Mouse (Mus musculus): ENCODE results near the gene Sstr2. TPM values are rescaled to one million over a fixed set of nuclear protein-coding genes. Genes with fewer than 3 reads are reported as not detected.

The Sstr2 gene
- polyA plus RNA-seq, 1 experiment = 0.30 TPM

DNA sequence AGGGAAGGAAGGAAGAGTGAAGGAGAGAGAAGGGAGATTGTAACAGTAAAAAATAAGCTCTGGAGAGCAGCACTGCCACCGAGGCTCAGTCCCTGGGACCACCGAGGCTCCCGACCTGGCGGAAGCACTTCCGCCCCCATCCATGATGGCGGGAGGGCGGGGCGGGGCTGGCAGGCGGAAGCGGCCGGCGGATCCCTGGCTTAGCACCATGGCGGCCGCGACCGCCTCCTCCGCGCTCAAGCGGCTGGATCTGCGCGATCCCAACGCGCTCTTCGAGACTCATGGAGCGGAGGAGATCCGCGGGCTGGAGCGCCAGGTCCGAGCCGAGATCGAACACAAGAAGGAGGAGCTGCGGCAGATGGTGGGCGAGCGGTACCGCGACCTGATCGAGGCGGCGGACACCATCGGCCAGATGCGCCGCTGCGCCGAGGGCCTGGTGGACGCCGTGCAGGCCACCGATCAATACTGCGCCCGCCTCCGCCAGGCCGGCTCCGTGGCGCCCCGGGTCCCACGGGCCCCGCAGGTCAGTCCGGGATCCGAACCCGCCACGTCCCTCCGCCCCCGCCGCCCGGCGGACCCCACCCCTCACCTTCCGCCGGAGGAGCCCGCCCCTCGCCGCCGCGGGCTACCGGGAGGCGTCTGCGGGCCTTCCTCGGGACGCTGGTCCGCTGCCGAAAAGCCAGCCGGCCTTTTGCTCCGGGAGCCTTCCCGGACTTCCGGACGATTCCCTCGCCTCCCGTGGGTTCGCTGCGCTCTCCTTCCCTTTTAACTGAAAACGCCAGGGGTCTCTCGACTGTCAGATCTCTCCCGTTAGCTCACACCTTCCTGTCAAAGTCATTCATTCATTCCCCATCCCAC is 30.4 kb downstream of the Sstr2 start, which contains the start of gene Slc39a11:
Gene Slc39a11 (minus strand): TSS at position 727 of the 858 bp plus-strand sequence.
- H3K36me3 ChIP-seq (ENCODE audit: control insufficient read depth, insufficient read depth) = peaks cover 24% of the 10 kb centered on the region
- H3K79me3 ChIP-seq (ENCODE audit: low read depth) = peaks cover 2% of the 10 kb centered on the region
- H3ac ChIP-seq (ENCODE audit: control insufficient read depth, insufficient read length, low read depth) = peak within 1 kb of the TSS; percentile 96
- H3K79me2 ChIP-seq (ENCODE audit: control insufficient read depth, insufficient read depth) = peaks cover 9% of the 10 kb centered on the region
- H3K27me3 ChIP-seq (ENCODE audit: control insufficient read depth, insufficient read depth, insufficient read length) = no peaks in the 10 kb centered on the region
- no peak for TF ChIP-seq MAX (IDR thresholded peaks at IDR 0.05)
- TF ChIP-seq FOSL1 (IDR thresholded peaks at IDR 0.05; ENCODE audit: insufficient read depth, low read length, poor library complexity, severe bottlenecking) = no peak
- TF ChIP-seq CTCF (IDR thresholded peaks at IDR 0.05; ENCODE audit: control insufficient read depth, insufficient read depth, insufficient read length) = no peak
- no peak for TF ChIP-seq USF1 (IDR thresholded peaks at IDR 0.05; ENCODE audit: low read depth)
- peak within 1 kb of the TSS; percentile 92 for H3K4me3 ChIP-seq (ENCODE audit: insufficient read depth, poor library complexity, severe bottlenecking)

DNA sequence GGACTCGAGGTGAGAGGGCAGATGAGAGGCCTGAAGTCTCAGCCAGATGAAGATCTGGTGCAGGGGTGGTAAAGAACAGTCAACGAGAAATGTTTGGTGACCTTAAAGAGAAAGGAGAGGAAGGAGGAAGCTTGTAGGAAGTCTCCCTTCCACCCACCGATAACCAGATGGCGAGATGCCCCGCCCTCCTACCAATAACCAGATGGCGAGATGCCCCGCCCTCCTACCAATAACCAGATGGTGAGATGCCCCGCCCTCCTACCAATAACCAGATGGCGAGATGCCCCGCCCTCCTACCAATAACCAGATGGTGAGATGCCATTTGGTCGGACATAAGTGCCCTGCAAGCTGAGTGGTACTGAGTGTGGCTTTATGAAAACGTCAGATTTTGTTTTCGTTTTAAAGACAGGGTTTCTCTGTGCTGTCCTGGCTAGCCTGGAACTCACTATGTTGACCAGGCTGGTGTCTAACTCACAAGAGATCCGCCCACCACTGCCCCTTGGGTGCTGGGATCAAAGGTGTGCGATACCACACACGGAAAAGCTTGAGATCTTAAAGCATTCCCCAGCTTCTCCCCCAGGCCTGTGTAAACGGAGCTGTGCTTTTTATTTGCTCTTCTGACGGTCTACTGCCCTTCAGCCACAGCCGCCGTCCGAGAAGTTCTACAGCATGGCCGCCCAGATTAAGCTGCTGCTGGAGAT is 32.2 kb downstream of the Sstr2 start:
- no peak overlapping the region for H3K4me3 ChIP-seq (ENCODE audit: insufficient read depth, poor library complexity, severe bottlenecking)
- peaks cover 41% of the 10 kb centered on the region for H3K36me3 ChIP-seq (ENCODE audit: control insufficient read depth, insufficient read depth)
- peaks cover 9% of the 10 kb centered on the region for H3K79me2 ChIP-seq (ENCODE audit: control insufficient read depth, insufficient read depth)
- no peak for TF ChIP-seq USF1 (IDR thresholded peaks at IDR 0.05; ENCODE audit: low read depth)
- TF ChIP-seq CTCF (IDR thresholded peaks at IDR 0.05; ENCODE audit: control insufficient read depth, insufficient read depth, insufficient read length) = no peak
- TF ChIP-seq MAX (IDR thresholded peaks at IDR 0.05) = no peak
- no peak for TF ChIP-seq MYOG (IDR thresholded peaks at IDR 0.05; ENCODE audit: control insufficient read depth, extremely low read depth, insufficient read length)
- no peak for TF ChIP-seq MYOD1 (IDR thresholded peaks at IDR 0.05; ENCODE audit: control insufficient read depth, insufficient read length, low read depth)
- TF ChIP-seq FOSL1 (IDR thresholded peaks at IDR 0.05; ENCODE audit: insufficient read depth, low read length, poor library complexity, severe bottlenecking) = no peak
- TF ChIP-seq CEBPB (IDR thresholded peaks at IDR 0.05; ENCODE audit: low read depth) = no peak
- H3K27me3 ChIP-seq (ENCODE audit: control insufficient read depth, insufficient read depth, insufficient read length) = no peaks in the 10 kb centered on the region
- H3K79me3 ChIP-seq (ENCODE audit: low read depth) = peaks cover 2% of the 10 kb centered on the region
- no peak overlapping the region for H3ac ChIP-seq (ENCODE audit: control insufficient read depth, insufficient read length, low read depth)

- Histone ChIP-seq H3K36me3 (ENCODE audit: control insufficient read depth, insufficient read depth) (peaks cover 47% of the 10 kb centered on the region), H3K79me3 (ENCODE audit: low read depth) (peaks cover 2% of the 10 kb centered on the region), H3K4me3 (ENCODE audit: insufficient read depth, poor library complexity, severe bottlenecking) (no peak overlapping the region), H3K27me3 (ENCODE audit: control insufficient read depth, insufficient read depth, insufficient read length) (no peaks in the 10 kb centered on the region), H3ac (ENCODE audit: control insufficient read depth, insufficient read length, low read depth) (no peak overlapping the region), H3K79me2 (ENCODE audit: control insufficient read depth, insufficient read depth) (peaks cover 9% of the 10 kb centered on the region)
- TF ChIP-seq FOSL1 (IDR thresholded peaks at IDR 0.05; ENCODE audit: insufficient read depth, low read length, poor library complexity, severe bottlenecking) (no peak), MAX (IDR thresholded peaks at IDR 0.05) (no peak), USF1 (IDR thresholded peaks at IDR 0.05; ENCODE audit: low read depth) (no peak), CTCF (IDR thresholded peaks at IDR 0.05; ENCODE audit: control insufficient read depth, insufficient read depth, insufficient read length) (no peak), MYOG (IDR thresholded peaks at IDR 0.05; ENCODE audit: control insufficient read depth, extremely low read depth, insufficient read length) (no peak), MYOD1 (IDR thresholded peaks at IDR 0.05; ENCODE audit: control insufficient read depth, insufficient read length, low read depth) (no peak), CEBPB (IDR thresholded peaks at IDR 0.05; ENCODE audit: low read depth) (no peak)
These were observed 32.7 kb downstream of the Sstr2 start for GRCm38 (mm10) chr11:113651907-113652273.

GRCm38 (mm10) chr11:113652516-113652915 is 33.4 kb downstream of the Sstr2 start:
- Histone ChIP-seq H3K27me3 (ENCODE audit: control insufficient read depth, insufficient read depth, insufficient read length) (no peaks in the 10 kb centered on the region), H3K4me3 (ENCODE audit: insufficient read depth, poor library complexity, severe bottlenecking) (no peak overlapping the region), H3ac (ENCODE audit: control insufficient read depth, insufficient read length, low read depth) (no peak overlapping the region), H3K36me3 (ENCODE audit: control insufficient read depth, insufficient read depth) (peaks cover 52% of the 10 kb centered on the region), H3K79me2 (ENCODE audit: control insufficient read depth, insufficient read depth) (peaks cover 9% of the 10 kb centered on the region), H3K79me3 (ENCODE audit: low read depth) (peaks cover 2% of the 10 kb centered on the region)
- TF ChIP-seq MYOG (IDR thresholded peaks at IDR 0.05; ENCODE audit: control insufficient read depth, extremely low read depth, insufficient read length) (no peak), CEBPB (IDR thresholded peaks at IDR 0.05; ENCODE audit: low read depth) (no peak), MAX (IDR thresholded peaks at IDR 0.05) (no peak), CTCF (IDR thresholded peaks at IDR 0.05; ENCODE audit: control insufficient read depth, insufficient read depth, insufficient read length) (no peak), USF1 (IDR thresholded peaks at IDR 0.05; ENCODE audit: low read depth) (no peak), FOSL1 (IDR thresholded peaks at IDR 0.05; ENCODE audit: insufficient read depth, low read length, poor library complexity, severe bottlenecking) (no peak), MYOD1 (IDR thresholded peaks at IDR 0.05; ENCODE audit: control insufficient read depth, insufficient read length, low read depth) (no peak)

DNA sequence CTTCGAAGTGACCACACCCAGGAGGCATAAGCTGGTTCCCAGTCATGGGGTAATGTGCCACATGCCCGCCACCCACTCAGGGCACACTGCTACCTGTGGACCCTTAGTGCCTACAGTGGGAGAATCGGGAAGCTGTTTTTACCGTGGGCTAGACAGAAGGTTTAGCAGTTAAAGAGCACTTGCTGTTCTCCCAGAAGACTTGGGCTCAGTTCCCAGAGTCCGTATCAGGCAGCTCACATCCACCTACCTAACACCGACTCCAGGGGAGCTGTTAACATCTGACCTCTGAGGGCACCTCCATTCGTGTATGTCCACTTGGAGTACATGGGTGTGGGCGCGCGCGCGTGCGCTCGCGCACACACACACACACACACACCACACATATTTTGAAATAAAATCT is 35.0 kb downstream of the Sstr2 start:
- Histone ChIP-seq H3K79me2 (ENCODE audit: control insufficient read depth, insufficient read depth) (peaks cover 9% of the 10 kb centered on the region), H3K4me3 (ENCODE audit: insufficient read depth, poor library complexity, severe bottlenecking) (no peak overlapping the region), H3K79me3 (ENCODE audit: low read depth) (peaks cover 2% of the 10 kb centered on the region), H3K36me3 (ENCODE audit: control insufficient read depth, insufficient read depth) (peaks cover 61% of the 10 kb centered on the region), H3ac (ENCODE audit: control insufficient read depth, insufficient read length, low read depth) (no peak overlapping the region), H3K27me3 (ENCODE audit: control insufficient read depth, insufficient read depth, insufficient read length) (no peaks in the 10 kb centered on the region)
- TF ChIP-seq MAX (IDR thresholded peaks at IDR 0.05) = no peak
- TF ChIP-seq CTCF (IDR thresholded peaks at IDR 0.05; ENCODE audit: control insufficient read depth, insufficient read depth, insufficient read length) = no peak
- no peak for TF ChIP-seq USF1 (IDR thresholded peaks at IDR 0.05; ENCODE audit: low read depth)
- no peak for TF ChIP-seq MYOD1 (IDR thresholded peaks at IDR 0.05; ENCODE audit: control insufficient read depth, insufficient read length, low read depth)
- TF ChIP-seq FOSL1 (IDR thresholded peaks at IDR 0.05; ENCODE audit: insufficient read depth, low read length, poor library complexity, severe bottlenecking) = no peak
- no peak for TF ChIP-seq MYOG (IDR thresholded peaks at IDR 0.05; ENCODE audit: control insufficient read depth, extremely low read depth, insufficient read length)
- TF ChIP-seq CEBPB (IDR thresholded peaks at IDR 0.05; ENCODE audit: low read depth) = no peak

All from C2C12 (cell line).